Mouse (Mus musculus): ENCODE measurements around the gene Yjefn3.

GRCm38 (mm10) chr8:69877992-69878391, 24.5 kb downstream of the Yjefn3 start:
- TF ChIP-seq CTCF (IDR thresholded peaks at IDR 0.05) (no peak), POLR2A (IDR thresholded peaks at IDR 0.05; ENCODE audit: insufficient read depth, low read depth, low read length) (no peak), EP300 (IDR thresholded peaks at IDR 0.05; ENCODE audit: insufficient read depth, low read depth, low read length) (no peak)
